Mouse (Mus musculus) intestine, postnatal 0 days (tissue): ENCODE measurements around the gene Dst. TPM values are rescaled to one million over a fixed set of nuclear protein-coding genes. Genes with fewer than 3 reads are reported as not detected.

ENCODE experiments used
- ATAC-seq: fragments of 200-750 bp; cut with Nextera tagmentation; 2 replicates; pipeline ENCODE4 v1.8.0; 2017; ENCODE audit warnings: mild to moderate bottlenecking, moderate TSS enrichment, moderate library complexity
- H3K27ac ChIP-seq: fragments of 300-500 bp; sonication (generic); 2 replicates; pipeline ENCODE4 v1.5.1; 2014; ENCODE audit warnings: mild to moderate bottlenecking, low read depth, low read length, moderate library complexity
- H3K27me3 ChIP-seq: fragments of 300-500 bp; sonication (generic); replicated peaks from 2 replicates; pipeline ENCODE4 v1.6.1; 2014; ENCODE audit warnings: low read length, mixed read lengths; ENCODE audit not compliant: control insufficient read depth, insufficient read depth
- H3K36me3 ChIP-seq: fragments of 300-500 bp; sonication (generic); 2 replicates; pipeline ENCODE4 v1.6.1; 2014; ENCODE audit warnings: mild to moderate bottlenecking, moderate library complexity; ENCODE audit not compliant: control insufficient read depth, insufficient read depth
- H3K4me1 ChIP-seq: fragments of 300-500 bp; sonication (generic); replicated peaks from 2 replicates; pipeline ENCODE4 v1.6.1; 2014; ENCODE audit warnings: antibody characterized with exemption, low read length, mixed read lengths; ENCODE audit not compliant: control insufficient read depth, insufficient read depth
- H3K4me2 ChIP-seq: fragments of 300-500 bp; sonication (generic); replicated peaks from 2 replicates; pipeline ENCODE4 v1.6.1; 2014; ENCODE audit warnings: low read depth, mild to moderate bottlenecking, moderate library complexity
- H3K4me3 ChIP-seq: fragments of 300-500 bp; sonication (generic); 2 replicates; pipeline ENCODE4 v1.5.1; 2014; ENCODE audit warnings: low read depth, low read length
- H3K9ac ChIP-seq: fragments of 300-500 bp; sonication (generic); 2 replicates; pipeline ENCODE4 v1.6.1; 2014; ENCODE audit warnings: mild to moderate bottlenecking, low read depth, low read length
- H3K9me3 ChIP-seq: fragments of 300-500 bp; sonication (generic); 2 replicates; pipeline ENCODE4 v1.6.1; 2016; ENCODE audit warnings: mixed run types; ENCODE audit not compliant: control insufficient read depth
- CTCF ChIP-seq: sonication (generic); IDR thresholded peaks from 2 replicates; pipeline ENCODE4 v1.5.1; 2016; ENCODE audit warnings: low read depth, mild to moderate bottlenecking, control low read depth, antibody characterized with exemption, moderate library complexity
- WGBS: fragments of 180-500 bp; shearing (Covaris S2); extraction: QIAGEN DNeasy Blood & Tissue Kit; methylation state at CpG from one replicate; pipeline ENCODE4 v1.1.7; 2014; 5-methylcytosine and 5-hydroxymethylcytosine counted together
- polyA plus RNA-seq: library from polyadenylated mRNA; unstranded; fragments of >200 nt; fragmentation: Nextera tagmentation; extraction: Ambion mirVana; gene quantifications from 2 replicates; pipeline ENCODE4 v1.2.1, GENCODE M21; 2015

Gene Dst
- polyA plus RNA-seq, 1 experiment from 2014 or later, result 19.0 TPM

DNA sequence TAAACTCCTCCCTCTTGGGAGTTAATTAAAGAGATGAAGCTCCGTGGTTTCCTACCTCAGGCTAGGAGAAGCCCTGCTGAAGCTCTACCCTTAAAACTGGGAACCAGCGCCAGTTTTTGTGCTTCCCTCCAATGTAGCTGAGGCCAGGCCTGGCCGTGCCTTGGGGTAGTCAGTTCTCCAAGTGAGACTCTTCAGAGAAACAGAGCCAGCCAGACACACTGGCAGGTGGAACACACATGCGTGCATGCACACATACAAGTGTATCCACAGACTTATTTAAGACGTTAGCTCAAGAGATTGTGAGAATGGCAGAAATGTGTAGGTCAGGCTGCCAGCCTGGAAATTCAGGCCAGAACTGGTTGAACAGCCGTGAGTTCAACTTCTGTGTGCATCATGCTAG, 87.4 kb downstream of the Dst start:
- ATAC-seq, result no peak
- H3K9me3 ChIP-seq, result no peaks in the 10 kb centered on the region
- H3K27ac ChIP-seq, result no peak overlapping the region
- no peak overlapping the region for H3K9ac ChIP-seq
- no peaks in the 10 kb centered on the region for H3K27me3 ChIP-seq
- no peak overlapping the region for H3K4me3 ChIP-seq
- H3K36me3 ChIP-seq, result no peaks in the 10 kb centered on the region
- no peak for TF ChIP-seq CTCF
- 87% methylated on average over 6 of the region's 6 CpGs for WGBS
- H3K4me2 ChIP-seq, result no peak overlapping the region
- H3K4me1 ChIP-seq, result no peaks in the 10 kb centered on the region

DNA sequence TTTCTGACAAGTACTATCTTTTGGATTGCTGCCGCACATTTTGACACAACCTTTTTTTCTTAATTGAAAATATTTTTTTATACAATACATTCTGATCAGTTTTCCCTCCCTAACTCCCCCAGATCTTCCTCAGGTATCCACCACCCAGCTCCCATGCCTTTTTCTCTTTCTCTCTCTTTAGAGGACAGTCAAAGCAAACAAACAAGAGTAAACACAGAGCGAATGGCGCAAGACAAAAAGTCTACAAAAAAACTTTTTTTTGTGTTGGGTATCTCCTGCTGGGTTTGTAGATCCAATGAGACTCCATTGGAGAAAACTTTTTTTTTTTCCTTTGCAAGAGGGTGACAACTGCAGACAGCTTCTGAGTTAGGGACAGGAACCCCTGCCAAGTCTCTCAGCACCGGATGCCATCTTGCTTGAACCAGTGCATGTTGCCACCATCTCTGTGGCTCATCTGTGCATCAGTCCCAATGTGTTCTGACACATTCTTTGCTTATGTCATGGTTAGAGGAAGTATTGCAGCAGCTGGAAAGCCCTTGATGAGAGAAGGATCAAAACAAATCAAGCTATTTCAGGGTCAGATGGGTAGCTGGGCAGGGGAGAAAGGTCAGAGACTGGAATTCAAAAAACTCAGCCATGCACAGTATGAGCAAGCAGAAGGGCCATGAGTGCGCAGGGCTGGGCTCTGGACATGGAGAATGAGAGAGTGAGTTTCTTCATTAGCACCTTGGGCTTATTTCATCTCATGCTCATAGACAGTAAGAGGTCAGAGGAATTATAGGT, 88.3 kb downstream of the Dst start:
- TF ChIP-seq CTCF, result no peak
- Histone ChIP-seq H3K9ac (no peak overlapping the region), H3K9me3 (no peaks in the 10 kb centered on the region), H3K27ac (no peak overlapping the region), H3K36me3 (no peaks in the 10 kb centered on the region), H3K4me1 (no peaks in the 10 kb centered on the region), H3K4me3 (no peak overlapping the region), H3K4me2 (no peak overlapping the region), H3K27me3 (no peaks in the 10 kb centered on the region)
- WGBS, result 78% methylated on average over 5 of the region's 5 CpGs
- no peak for ATAC-seq

DNA sequence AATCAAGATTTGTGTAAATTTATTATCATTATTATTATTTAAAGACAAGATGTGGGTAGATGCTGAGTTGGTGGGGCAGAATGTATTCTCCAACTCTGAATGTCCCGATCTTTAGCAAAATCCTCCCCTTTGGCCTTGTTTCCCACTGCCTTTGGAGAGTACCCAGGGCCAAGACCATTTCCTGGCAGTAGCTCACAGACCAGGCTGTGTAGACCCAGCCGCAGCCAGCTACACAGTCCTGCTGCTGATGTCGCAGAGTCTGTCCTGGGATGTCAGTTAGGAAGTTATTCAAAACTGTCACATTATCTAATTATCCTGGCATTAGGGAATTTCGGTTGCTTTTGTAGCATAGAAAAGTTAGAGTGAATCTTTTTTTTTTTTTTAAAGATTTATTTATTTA, 94.3 kb downstream of the Dst start:
- Histone ChIP-seq H3K9ac (no peak overlapping the region), H3K27ac (no peak overlapping the region), H3K27me3 (no peaks in the 10 kb centered on the region), H3K36me3 (no peaks in the 10 kb centered on the region), H3K4me2 (no peak overlapping the region), H3K4me3 (no peak overlapping the region), H3K4me1 (peaks cover 5% of the 10 kb centered on the region; the same call in 1 of the 2 replicates), H3K9me3 (no peaks in the 10 kb centered on the region)
- TF ChIP-seq CTCF, result no peak
- no peak for ATAC-seq
- WGBS, result 81% methylated on average over 4 of the region's 4 CpGs

DNA sequence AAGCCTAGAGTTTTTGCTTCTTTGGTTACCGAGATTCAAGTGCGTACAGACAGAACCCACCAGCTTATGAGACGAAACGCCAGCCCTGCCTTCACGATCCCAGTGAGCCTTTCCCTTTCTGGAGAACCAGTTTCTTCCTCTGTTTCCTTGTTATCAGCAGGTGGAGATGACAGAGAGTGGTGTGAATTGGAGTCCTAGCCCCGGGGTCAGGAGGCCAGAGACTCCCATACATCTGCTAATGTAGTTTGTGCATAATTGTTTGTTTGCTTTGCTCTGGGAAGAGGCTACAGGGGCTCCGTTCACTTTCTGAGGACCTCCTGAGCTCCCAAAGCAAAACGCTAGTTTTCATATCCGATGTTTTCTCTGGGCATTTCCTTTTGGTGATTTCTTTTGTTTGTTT, 94.9 kb downstream of the Dst start:
- no peak overlapping the region for H3K4me3 ChIP-seq
- no peak for TF ChIP-seq CTCF
- WGBS, result 34% methylated on average over 9 of the region's 9 CpGs

DNA sequence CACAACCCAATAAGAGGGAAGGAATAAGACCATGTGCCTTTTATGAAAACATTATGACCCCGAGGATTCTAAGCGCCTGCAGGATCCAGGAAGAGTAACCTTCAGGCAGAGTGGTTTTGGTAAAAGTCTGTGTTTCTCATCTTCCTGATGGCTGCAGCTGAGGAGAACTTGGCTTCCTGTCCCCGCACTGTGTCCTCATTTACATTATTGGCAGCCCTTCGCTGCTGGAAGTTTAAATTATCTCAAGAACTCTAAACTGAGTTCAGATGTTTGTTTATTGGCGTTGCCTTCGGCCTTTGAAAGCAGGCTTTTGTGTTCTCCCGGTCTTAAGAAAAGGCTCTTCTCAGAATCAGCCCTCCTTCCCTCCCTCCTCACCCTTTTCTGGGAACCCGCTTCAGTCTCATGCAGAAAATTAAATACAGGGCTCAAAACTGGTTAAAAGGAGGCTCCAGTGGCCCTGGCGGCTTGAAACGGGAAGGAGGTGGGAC, 97.3 kb downstream of the Dst start:
- peak overlapping the region; percentile 43; the same call in 1 of the 2 replicates for H3K4me3 ChIP-seq
- peak overlapping the region; percentile 16; the same call in 1 of the 2 replicates for H3K27ac ChIP-seq
- H3K27me3 ChIP-seq, result no peaks in the 10 kb centered on the region; the same call in 1 of the 2 replicates
- H3K9me3 ChIP-seq, result no peaks in the 10 kb centered on the region
- ATAC-seq, result 0 out of 2 replicates have a peak, but pooled peaks have one; percentile 22
- no peak overlapping the region for H3K9ac ChIP-seq
- no peaks in the 10 kb centered on the region for H3K36me3 ChIP-seq
- H3K4me2 ChIP-seq, result peak overlapping the region; percentile 72
- H3K4me1 ChIP-seq, result peaks cover 5% of the 10 kb centered on the region; the same call in 1 of the 2 replicates
- no peak for TF ChIP-seq CTCF
- WGBS, result 12% methylated on average over 10 of the region's 10 CpGs

More for the DNA sequence above, 94.9 kb downstream of the Dst start:
- Histone ChIP-seq H3K9me3 (no peaks in the 10 kb centered on the region), H3K4me2 (no peak overlapping the region), H3K36me3 (no peaks in the 10 kb centered on the region), H3K27ac (no peak overlapping the region), H3K9ac (no peak overlapping the region), H3K27me3 (no peaks in the 10 kb centered on the region), H3K4me1 (peaks cover 5% of the 10 kb centered on the region; the same call in 1 of the 2 replicates)
- ATAC-seq, result no peak

DNA sequence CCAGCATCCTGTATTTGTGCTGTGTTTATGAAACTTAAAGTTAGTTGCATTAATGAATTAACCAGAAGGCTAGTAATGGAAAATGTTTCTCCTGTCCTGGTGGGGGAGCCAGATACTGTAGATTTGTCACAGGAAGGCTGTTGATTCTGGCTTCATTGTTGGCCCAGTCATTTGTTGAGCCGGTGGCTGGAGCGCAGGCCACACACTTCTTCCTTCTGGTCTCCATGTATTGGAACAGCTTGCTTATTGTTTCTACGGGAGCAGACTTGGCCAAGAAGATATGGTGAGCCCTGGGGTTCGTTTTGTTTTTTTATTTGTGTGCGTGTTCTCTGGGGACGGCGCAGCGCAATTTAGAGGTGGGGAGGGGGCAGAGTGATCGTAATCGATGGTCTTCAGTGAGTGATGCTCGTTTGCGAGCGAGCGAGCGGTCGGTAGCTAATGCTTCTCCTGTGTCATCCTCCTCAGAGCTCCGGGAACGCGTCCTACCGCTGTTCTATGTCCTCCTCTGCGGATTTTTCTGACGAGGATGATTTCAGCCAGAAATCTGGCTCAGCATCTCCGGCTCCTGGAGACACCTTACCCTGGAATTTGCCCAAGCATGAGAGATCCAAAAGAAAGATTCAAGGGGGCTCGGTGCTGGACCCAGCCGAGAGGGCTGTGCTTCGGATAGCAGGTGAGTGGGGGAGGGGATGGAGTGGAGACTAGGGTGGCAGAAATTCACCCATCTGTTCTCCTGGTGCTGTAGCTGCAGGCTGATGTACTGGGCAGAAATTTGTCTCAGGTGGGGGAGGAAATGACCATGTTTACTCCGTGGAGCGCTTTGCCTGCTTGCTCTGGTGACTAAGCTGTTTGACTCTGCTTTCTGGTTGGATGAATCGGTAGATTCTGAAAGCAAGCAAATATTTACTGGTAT, 98.0 kb downstream of the Dst start:
- 4% methylated on average over 29 of the region's 29 CpGs for WGBS
- Histone ChIP-seq H3K4me3 (peak overlapping the region; percentile 43), H3K9ac (peak overlapping the region; percentile 26; the same call in 1 of the 2 replicates), H3K27ac (peak overlapping the region; percentile 41; the same call in 1 of the 2 replicates), H3K4me2 (peak overlapping the region; percentile 72), H3K36me3 (no peaks in the 10 kb centered on the region), H3K9me3 (no peaks in the 10 kb centered on the region), H3K27me3 (peaks cover under 1% of the 10 kb centered on the region; the same call in 1 of the 2 replicates), H3K4me1 (peaks cover 5% of the 10 kb centered on the region; the same call in 1 of the 2 replicates)
- TF ChIP-seq CTCF, result peak; percentile 77
- no peak; the same call in 1 of the 2 replicates for ATAC-seq
